Mouse (Mus musculus): ENCODE data around the gene A230050P20Rik.

Gene A230050P20Rik

DNA sequence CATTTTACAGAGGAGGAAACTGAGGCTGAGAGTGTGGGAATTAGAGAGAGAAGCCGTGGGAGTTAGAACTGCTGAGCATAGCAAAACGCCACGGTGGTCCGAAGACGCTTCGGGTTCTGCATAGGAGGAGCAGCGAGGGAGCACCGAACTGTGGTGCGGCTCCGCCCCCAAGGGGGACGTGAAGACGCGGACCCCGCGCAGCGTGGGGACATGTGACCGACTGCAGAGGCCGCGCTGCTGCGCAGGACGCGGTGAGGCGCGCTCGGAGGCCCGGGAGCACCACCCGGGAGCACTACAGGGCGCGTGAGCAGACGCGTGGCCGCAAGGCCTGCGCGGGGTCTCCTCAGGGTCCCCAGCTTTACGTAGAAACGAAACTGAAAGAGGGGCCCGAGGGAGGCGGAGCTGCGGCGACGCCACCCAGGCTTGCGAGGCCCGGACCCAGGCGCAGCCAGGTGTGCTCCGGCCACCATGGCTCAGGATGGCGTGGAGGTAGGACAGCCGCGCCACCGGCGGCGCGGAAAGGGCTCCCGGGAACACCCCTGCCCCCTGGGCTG lies at the start of gene A230050P20Rik:
Gene A230050P20Rik, plus strand, starts transcription at position 195 of the 554 bp plus-strand sequence.
- in situ Hi-C loops (cut with MboI; ENCODE audit: unreplicated experiment in 2 of 2) = loop anchor here in 1 of 2 experiments (25.0 kb wide), 1 partner anchor 306 kb away; no protein-coding TSS in a partner anchor

DNA sequence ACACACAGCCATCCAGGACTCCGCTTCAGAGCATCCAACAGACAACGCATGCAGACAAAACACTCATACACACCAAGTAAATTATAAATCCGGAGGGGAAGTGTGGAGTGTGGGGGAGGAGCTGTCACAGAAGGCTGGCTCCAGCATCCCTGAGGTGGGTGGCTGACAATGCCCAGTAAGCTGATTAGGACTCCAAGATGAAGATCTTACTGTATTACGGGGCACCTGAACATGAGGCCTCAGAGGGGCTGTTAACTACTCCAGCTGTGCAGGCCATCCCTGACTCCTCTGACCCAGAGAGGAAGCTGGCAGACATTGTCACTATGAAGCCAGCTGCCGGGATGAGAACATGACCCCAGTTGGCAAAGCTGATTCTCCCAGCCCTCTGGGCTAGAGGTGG lies 48.4 kb upstream of the A230050P20Rik start:
- in situ Hi-C loops (cut with MboI; ENCODE audit: unreplicated experiment in 2 of 2) = no loop called here

- in situ Hi-C loops (cut with MboI; ENCODE audit: unreplicated experiment in 2 of 2) = no loop called here
Observed at GRCm38 (mm10) chr9:20822821-20823220, 45.6 kb upstream of the A230050P20Rik start.

- in situ Hi-C loops (cut with MboI; ENCODE audit: unreplicated experiment in 2 of 2) = loop anchor here in 1 of 2 experiments (25.0 kb wide), 1 partner anchor 88 kb away; the partner anchor contains the start of gene Olfm2
Observed at GRCm38 (mm10) chr9:20825781-20826180, 42.7 kb upstream of the A230050P20Rik start.

- in situ Hi-C loops (cut with MboI; ENCODE audit: unreplicated experiment in 2 of 2) = loop anchor here in 1 of 2 experiments (25.0 kb wide), 1 partner anchor 91 kb away; the partner anchor contains the start of gene Olfm2
Observed at GRCm38 (mm10) chr9:20828127-20828526, 40.3 kb upstream of the A230050P20Rik start.

DNA sequence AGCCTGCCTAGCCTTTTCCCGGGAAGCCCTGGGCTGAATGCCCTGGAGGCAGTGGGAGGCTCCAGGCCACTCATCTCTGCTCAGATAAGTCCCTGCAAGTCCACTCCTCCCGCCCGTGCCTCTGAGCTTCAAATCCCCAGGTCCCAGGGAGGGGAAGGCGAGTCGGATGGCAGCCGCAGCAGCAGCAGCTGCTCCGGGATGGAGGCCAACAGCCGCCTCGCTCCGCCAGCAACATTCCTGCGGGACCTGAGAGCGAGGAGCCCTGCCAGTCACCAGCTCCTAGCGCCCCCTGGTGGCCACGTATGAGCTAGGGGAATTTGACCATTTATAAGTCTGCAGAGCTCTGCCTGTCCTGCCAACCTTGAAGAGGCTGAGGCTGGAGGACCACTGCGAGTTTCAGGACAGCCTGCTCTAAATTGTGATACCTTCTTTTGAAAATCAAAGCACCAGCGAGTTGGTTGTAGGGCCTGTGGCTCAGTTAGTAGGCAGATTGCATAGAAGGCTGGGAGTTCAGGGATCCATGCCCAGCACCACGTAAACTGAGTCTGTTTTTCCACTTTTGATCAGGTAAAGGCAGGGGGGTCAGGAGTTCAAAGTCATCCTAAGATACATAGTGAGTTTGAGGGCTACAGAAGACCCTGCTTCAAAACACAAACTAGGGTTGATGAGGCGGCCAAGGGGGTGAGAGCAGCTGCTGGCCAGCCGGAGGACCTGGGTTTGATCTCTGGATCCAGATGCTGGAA lies 37.4 kb upstream of the A230050P20Rik start:
- in situ Hi-C loops (cut with MboI; ENCODE audit: unreplicated experiment in 2 of 2) = loop anchor here in 1 of 2 experiments (10.0 to 25.0 kb wide), 2 partner anchors 94 to 366 kb away; partner anchors contain the start of genes Olfm2 and Zfp26

- in situ Hi-C loops (cut with MboI; ENCODE audit: unreplicated experiment in 2 of 2) = loop anchor here in 1 of 2 experiments (10.0 to 25.0 kb wide), 2 partner anchors 98 to 370 kb away; partner anchors contain the start of genes Olfm2 and Zfp26
Observed at GRCm38 (mm10) chr9:20834881-20835280, 33.6 kb upstream of the A230050P20Rik start.

GRCm38 (mm10) chr9:20835431-20835954 lies 32.9 kb upstream of the A230050P20Rik start:
- in situ Hi-C loops (cut with MboI; ENCODE audit: unreplicated experiment in 2 of 2) = loop anchor here in 1 of 2 experiments (10.0 to 25.0 kb wide), 2 partner anchors 98 to 371 kb away; partner anchors contain the start of genes Olfm2 and Zfp26

DNA sequence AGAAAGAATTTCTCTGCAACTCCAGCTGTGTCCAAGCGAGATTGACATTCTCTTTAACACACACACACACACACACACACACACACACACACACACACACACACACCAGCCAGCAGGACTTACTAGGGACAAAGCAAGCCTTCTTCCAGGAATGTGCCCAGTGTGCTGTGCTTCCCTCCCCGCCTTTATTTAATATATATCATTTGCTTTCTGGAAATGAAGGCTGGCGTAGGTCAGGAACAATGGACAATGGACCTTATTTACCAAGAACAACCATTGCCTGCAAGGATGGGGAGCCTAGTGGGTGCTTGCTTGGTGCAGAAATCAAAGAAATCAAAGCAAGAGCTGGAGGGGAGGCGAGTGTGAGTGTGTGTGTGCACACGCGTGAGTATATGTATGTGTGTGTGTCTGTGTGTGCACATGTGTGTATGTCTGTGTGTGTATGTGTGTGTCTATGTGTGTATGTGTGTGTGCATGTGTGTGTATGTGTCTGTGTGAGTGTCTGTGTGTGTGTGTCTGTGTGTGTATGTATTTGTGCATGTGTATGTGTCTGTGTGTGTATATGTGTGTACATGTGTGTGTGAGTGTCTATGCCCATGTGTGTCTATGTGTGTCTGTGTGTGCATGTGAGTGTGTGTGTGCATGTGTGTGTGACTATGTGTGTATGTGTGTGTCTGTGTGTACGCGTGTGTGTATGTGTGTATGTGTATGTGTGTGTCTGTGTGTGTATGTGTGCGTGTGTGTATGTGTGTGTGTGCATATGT lies 31.1 kb upstream of the A230050P20Rik start:
- in situ Hi-C loops (cut with MboI; ENCODE audit: unreplicated experiment in 2 of 2) = loop anchor here in 1 of 2 experiments (10.0 to 25.0 kb wide), 2 partner anchors 100 to 373 kb away; partner anchors contain the start of genes Olfm2 and Zfp26

GRCm38 (mm10) chr9:20838931-20839330 lies 29.5 kb upstream of the A230050P20Rik start:
- in situ Hi-C loops (cut with MboI; ENCODE audit: unreplicated experiment in 2 of 2) = loop anchor here in 1 of 2 experiments (10.0 to 25.0 kb wide), 2 partner anchors 102 to 374 kb away; partner anchors contain the start of genes Olfm2 and Zfp26

GRCm38 (mm10) chr9:20842211-20842610 lies 26.2 kb upstream of the A230050P20Rik start:
- in situ Hi-C loops (cut with MboI; ENCODE audit: unreplicated experiment in 2 of 2) = loop anchor here in 1 of 2 experiments (25.0 kb wide), 1 partner anchor 105 kb away; the partner anchor contains the start of gene Olfm2

DNA sequence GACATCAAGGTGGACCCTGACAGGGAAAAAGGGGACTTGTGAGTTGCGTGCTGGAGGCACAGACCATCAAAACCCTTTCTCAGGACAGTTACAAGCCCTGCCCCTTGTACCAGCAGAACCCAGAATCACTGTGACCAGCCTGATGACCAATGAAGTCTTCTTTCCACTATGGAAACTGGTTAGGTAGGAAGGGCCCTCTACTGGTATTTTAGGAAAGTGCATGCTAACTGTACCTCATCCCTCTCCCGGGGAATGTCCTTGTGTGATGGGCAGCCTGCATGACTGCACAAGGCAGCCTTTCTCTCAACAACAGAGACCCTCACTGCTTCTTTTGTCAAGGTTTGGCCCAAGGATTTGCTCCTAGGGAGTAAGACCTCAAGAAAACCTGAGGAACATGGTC lies 25.8 kb upstream of the A230050P20Rik start:
- in situ Hi-C loops (cut with MboI; ENCODE audit: unreplicated experiment in 2 of 2) = loop anchor here in 1 of 2 experiments (25.0 kb wide), 1 partner anchor 105 kb away; the partner anchor contains the start of gene Olfm2

DNA sequence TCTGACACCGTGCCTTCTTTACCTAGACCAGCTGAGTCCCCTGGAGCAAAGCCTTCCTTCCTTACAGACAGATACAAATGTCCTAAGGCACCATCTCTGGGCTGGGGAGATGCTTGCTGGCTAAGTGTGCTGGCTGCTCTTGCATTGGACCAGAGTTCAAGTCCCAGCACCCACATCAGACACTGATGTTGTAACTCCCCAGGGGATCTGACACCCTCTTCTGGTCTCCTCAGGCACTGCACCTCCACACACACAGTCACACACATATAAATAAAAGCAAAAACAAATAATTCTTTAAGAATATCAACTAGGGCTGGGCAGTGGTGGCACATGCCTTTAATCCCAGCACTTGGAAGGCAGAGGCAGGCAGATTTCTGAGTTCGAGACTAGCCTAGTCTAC lies 18.3 kb upstream of the A230050P20Rik start:
- in situ Hi-C loops (cut with MboI; ENCODE audit: unreplicated experiment in 2 of 2) = loop anchor here in 1 of 2 experiments (25.0 kb wide), 1 partner anchor 288 kb away; no protein-coding TSS in a partner anchor

DNA sequence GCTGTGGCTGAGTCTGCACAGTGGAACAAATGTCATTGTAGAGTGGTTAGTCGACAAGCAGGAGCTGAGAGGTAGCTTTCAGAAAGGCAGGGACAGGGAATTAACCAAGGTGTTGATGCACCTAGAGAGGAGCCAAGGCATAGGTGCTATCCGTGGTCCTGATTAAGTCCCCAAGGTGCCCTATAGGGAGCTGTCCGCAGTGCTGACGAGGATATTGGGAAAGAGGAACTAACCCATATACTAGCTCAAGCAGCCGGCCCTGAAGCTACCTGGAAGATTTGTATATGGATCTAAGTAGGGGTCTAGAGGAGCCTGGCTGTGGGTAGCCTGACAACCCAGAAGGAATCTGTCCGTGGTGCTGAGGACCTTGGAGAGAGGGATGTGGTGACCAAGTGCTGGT lies 11.3 kb upstream of the A230050P20Rik start:
- in situ Hi-C loops (cut with MboI; ENCODE audit: unreplicated experiment in 2 of 2) = loop anchor here in 1 of 2 experiments (25.0 kb wide), 1 partner anchor 295 kb away; no protein-coding TSS in a partner anchor

- in situ Hi-C loops (cut with MboI; ENCODE audit: unreplicated experiment in 2 of 2) = loop anchor here in 1 of 2 experiments (25.0 kb wide), 1 partner anchor 298 kb away; no protein-coding TSS in a partner anchor
Observed at GRCm38 (mm10) chr9:20859926-20860325, 8.5 kb upstream of the A230050P20Rik start.

DNA sequence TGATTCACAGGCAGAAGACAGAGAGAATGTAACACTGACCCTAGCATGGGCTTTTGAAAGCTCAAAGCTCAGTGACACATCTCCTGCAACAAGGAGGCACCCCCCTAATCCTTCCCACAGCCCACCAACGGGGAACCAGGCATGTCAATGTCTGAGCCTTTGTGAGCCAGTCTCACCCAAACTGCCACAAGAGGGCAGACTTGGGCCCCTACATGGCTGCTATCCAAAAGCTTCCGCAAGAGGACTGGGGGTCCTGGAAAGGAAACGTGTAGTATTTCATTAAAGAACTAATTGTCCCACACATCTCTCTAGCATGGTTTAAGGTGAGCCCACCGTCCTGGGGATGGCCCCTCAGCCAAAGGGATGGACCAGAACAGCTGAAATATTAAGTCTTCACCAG lies 6.6 kb upstream of the A230050P20Rik start:
- in situ Hi-C loops (cut with MboI; ENCODE audit: unreplicated experiment in 2 of 2) = loop anchor here in 1 of 2 experiments (25.0 kb wide), 1 partner anchor 300 kb away; no protein-coding TSS in a partner anchor

- in situ Hi-C loops (cut with MboI; ENCODE audit: unreplicated experiment in 2 of 2) = loop anchor here in 1 of 2 experiments (25.0 kb wide), 1 partner anchor 300 kb away; no protein-coding TSS in a partner anchor
Observed at GRCm38 (mm10) chr9:20862225-20862624, 6.2 kb upstream of the A230050P20Rik start.

DNA sequence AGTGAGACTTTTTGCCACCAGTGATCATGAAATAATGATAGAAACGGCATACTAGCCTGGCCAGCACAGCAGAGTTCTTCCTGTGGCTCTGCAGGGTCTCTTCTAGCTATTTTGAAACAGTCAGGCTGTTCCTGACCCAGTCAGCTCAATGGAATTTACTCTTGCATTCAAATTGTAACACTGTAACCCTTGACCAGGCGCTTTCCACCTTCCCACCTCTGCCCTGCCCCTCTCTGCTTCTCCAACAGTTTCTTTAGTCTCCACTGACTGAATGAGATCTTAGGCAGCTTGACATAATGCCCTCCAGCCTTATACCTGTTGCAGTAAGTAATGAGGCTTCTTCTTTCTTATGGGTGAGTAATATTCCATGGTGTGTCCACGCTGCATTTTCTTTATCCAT lies 1.6 kb upstream of the A230050P20Rik start:
- in situ Hi-C loops (cut with MboI; ENCODE audit: unreplicated experiment in 2 of 2) = loop anchor here in 1 of 2 experiments (25.0 kb wide), 1 partner anchor 305 kb away; no protein-coding TSS in a partner anchor

GRCm38 (mm10) chr9:20869246-20869645 lies 804 bp downstream of the A230050P20Rik start:
- in situ Hi-C loops (cut with MboI; ENCODE audit: unreplicated experiment in 2 of 2) = loop anchor here in 1 of 2 experiments (25.0 kb wide), 1 partner anchor 307 kb away; no protein-coding TSS in a partner anchor

Measured in v-Abl transformed pro-B cells (cell line).